Mouse (Mus musculus) limb, embryonic 15.5 days (tissue): ENCODE results near the gene Nin. TPM values are rescaled to one million over a fixed set of nuclear protein-coding genes. Genes with fewer than 3 reads are reported as not detected.
A peak's percentile ranks its signal among the peaks of the same experiment; 100 is the strongest.

Source experiments
- ATAC-seq: fragments of 200-750 bp; cut with Nextera tagmentation; 2 replicates; pipeline ENCODE4 v1.8.0; 2017; ENCODE audit warnings: low read depth, moderate TSS enrichment; ENCODE audit not compliant: insufficient number of reproducible peaks, low FRiP score, low TSS enrichment
- H3K27ac ChIP-seq: fragments of 300-500 bp; sonication (generic); 2 replicates; pipeline ENCODE4 v1.5.1; 2015; ENCODE audit warnings: moderate library complexity, mild to moderate bottlenecking, inconsistent platforms
- H3K27me3 ChIP-seq: fragments of 300-500 bp; sonication (generic); 2 replicates; pipeline ENCODE4 v1.6.1; 2015; ENCODE audit warnings: inconsistent platforms
- H3K36me3 ChIP-seq: fragments of 300-500 bp; sonication (generic); 2 replicates; pipeline ENCODE4 v1.6.1; 2015; ENCODE audit warnings: inconsistent platforms
- H3K4me1 ChIP-seq: fragments of 300-500 bp; sonication (generic); 2 replicates; pipeline ENCODE4 v1.6.1; 2015; ENCODE audit warnings: inconsistent platforms
- H3K4me2 ChIP-seq: fragments of 300-500 bp; sonication (generic); 2 replicates; pipeline ENCODE4 v1.6.1; 2015; ENCODE audit warnings: mild to moderate bottlenecking, inconsistent platforms
- H3K4me3 ChIP-seq: fragments of 300-500 bp; sonication (generic); 2 replicates; pipeline ENCODE4 v1.5.1; 2015; ENCODE audit warnings: mild to moderate bottlenecking, inconsistent platforms
- H3K9ac ChIP-seq: fragments of 300-500 bp; sonication (generic); 2 replicates; pipeline ENCODE4 v1.6.1; 2015; ENCODE audit warnings: inconsistent platforms
- H3K9me3 ChIP-seq: fragments of 300-500 bp; sonication (generic); 2 replicates; pipeline ENCODE4 v1.6.1; 2016; ENCODE audit warnings: inconsistent platforms
- WGBS: fragments of 180-500 bp; shearing (Covaris S2); methylation state at CpG from one replicate; pipeline ENCODE4 v1.1.7; 2015; 5-methylcytosine and 5-hydroxymethylcytosine counted together
- polyA plus RNA-seq: library from polyadenylated mRNA; unstranded; fragments of >200 nt; fragmentation: Nextera tagmentation; extraction: Ambion mirVana; gene quantifications from 2 replicates; pipeline ENCODE4 v1.2.1, GENCODE M21; 2015

Gene Nin
- polyA plus RNA-seq, 1 experiment from 2014 or later: 9.3 TPM

- H3K36me3 ChIP-seq: peaks cover 23% of the 10 kb centered on the region; the same call in 1 of the 2 replicates
- peak within 1 kb of the TSS; percentile 63 for H3K4me2 ChIP-seq
- no peaks in the 10 kb centered on the region for H3K9me3 ChIP-seq
- peak within 1 kb of the TSS; percentile 92 for H3K4me3 ChIP-seq
- H3K27me3 ChIP-seq: no peaks in the 10 kb centered on the region
- WGBS: under 1% methylated on average over 100 of the region's 102 CpGs
- ATAC-seq: peak; percentile 86
- peak within 1 kb of the TSS; percentile 95 for H3K9ac ChIP-seq
- H3K4me1 ChIP-seq: peaks cover 4% of the 10 kb centered on the region; the same call in 1 of the 2 replicates
- H3K27ac ChIP-seq: peak within 1 kb of the TSS; percentile 94
Measured at GRCm38 (mm10) chr12:69986786-69987497, 126.6 kb downstream of the Nin start, which contains the start of gene Sav1. Gene Sav1 (minus strand): TSS chr12:69987002.

DNA sequence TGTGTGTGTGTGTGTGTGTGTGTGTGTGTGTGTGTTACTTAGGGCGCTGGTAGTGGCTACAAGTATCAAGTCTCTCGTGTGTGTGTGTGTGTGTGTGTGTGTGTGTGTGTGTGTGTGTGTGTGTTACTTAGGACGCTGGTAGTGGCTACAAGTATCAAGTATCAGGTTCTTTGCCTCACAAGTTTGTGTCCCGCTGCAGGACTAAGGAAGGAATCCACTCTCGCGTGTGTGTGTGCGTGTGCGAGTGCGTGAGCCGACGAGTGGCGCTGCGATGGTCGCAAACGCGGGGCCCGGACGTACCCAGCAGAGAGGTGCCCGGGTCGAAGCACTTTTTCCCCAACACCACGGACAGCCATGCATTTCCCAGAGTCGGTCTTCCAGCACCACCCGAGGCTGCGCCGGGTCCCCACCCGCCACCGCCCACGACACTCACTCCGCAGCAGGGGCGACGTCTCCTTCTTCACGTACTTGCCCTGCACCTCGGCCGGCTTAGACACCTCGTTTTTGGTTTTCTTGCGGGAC, 127.2 kb downstream of the Nin start:
- H3K27me3 ChIP-seq: no peaks in the 10 kb centered on the region
- no peaks in the 10 kb centered on the region for H3K9me3 ChIP-seq
- peak; percentile 69 for ATAC-seq
- peak overlapping the region; percentile 95 for H3K9ac ChIP-seq
- H3K4me3 ChIP-seq: peak overlapping the region; percentile 92
- H3K27ac ChIP-seq: peak overlapping the region; percentile 94
- H3K4me2 ChIP-seq: peak overlapping the region; percentile 63
- H3K4me1 ChIP-seq: peaks cover 4% of the 10 kb centered on the region; the same call in 1 of the 2 replicates
- WGBS: under 1% methylated on average over 36 of the region's 36 CpGs
- H3K36me3 ChIP-seq: peaks cover 24% of the 10 kb centered on the region; the same call in 1 of the 2 replicates

DNA sequence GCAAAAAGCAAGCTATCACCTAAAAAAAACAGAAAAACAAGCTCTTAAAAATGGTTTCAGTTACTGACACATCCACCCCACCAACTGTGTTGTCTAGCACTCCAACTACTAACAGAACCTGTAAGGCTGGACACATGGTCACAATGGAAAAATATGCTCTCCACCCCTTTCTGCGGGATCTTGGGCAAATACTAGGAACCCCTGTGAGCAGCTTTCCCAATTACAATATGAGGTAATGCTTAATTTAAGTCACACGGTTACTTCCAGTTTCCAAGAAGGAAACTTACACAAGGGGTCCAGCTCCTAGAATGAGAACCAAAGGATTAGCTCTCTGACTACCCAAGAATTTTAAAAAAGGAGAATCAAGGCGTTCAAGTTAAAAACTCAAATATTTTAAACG, 128.0 kb downstream of the Nin start:
- H3K9ac ChIP-seq: peak overlapping the region; percentile 95; the same call in 1 of the 2 replicates
- peak overlapping the region; percentile 92 for H3K4me3 ChIP-seq
- H3K27ac ChIP-seq: peak overlapping the region; percentile 2; the same call in 1 of the 2 replicates
- WGBS: 26% methylated on average over 4 of the region's 4 CpGs
- no peaks in the 10 kb centered on the region for H3K27me3 ChIP-seq
- no peak for ATAC-seq
- peaks cover 28% of the 10 kb centered on the region for H3K36me3 ChIP-seq
- H3K4me1 ChIP-seq: peaks cover 4% of the 10 kb centered on the region; the same call in 1 of the 2 replicates
- H3K4me2 ChIP-seq: peak overlapping the region; percentile 63
- no peaks in the 10 kb centered on the region for H3K9me3 ChIP-seq

GRCm38 (mm10) chr12:69982874-69983273, 130.6 kb downstream of the Nin start:
- no peaks in the 10 kb centered on the region for H3K27me3 ChIP-seq
- 67% methylated on average over 5 of the region's 5 CpGs for WGBS
- H3K4me1 ChIP-seq: peaks cover 7% of the 10 kb centered on the region; the same call in 1 of the 2 replicates
- no peak overlapping the region for H3K9ac ChIP-seq
- no peak for ATAC-seq
- no peak overlapping the region for H3K4me2 ChIP-seq
- peaks cover 32% of the 10 kb centered on the region for H3K36me3 ChIP-seq
- H3K4me3 ChIP-seq: no peak overlapping the region
- no peaks in the 10 kb centered on the region for H3K9me3 ChIP-seq
- H3K27ac ChIP-seq: no peak overlapping the region

DNA sequence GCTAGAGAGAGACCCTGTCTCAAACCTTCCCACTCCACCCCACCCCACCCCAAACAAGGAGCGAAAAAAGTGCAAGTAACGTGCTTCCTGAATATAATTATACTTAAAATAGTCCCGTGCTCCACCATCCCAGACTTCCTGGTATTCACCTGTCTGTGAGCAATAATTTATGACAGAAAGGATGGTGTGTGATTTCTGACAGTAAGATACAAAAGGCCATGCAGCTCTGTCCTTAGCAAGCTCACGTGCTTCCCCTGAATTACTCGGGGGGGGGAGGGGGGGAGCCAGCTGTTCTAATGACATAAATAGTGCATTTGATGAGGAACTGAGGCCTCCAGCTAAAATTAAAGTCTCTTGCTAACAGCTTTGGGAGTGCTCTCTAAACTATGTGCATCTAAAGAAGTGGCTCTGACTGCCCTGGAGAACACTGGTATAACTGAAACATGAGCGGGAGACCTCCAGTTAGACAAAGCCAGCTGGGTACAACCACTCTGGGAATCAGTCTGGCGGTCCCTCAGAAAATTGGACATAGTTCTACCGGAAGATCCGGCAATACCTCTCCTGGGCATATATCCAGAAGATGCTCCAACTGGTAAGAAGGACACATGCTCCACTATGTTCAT, 136.0 kb downstream of the Nin start:
- H3K4me1 ChIP-seq: 0 out of 2 replicates have a peak, but pooled peaks cover 3% of the 10 kb centered on the region
- 68% methylated on average over 9 of the region's 9 CpGs for WGBS
- H3K36me3 ChIP-seq: peaks cover 23% of the 10 kb centered on the region
- no peak overlapping the region for H3K4me2 ChIP-seq
- H3K27ac ChIP-seq: no peak overlapping the region
- H3K4me3 ChIP-seq: no peak overlapping the region
- no peaks in the 10 kb centered on the region for H3K9me3 ChIP-seq
- no peak for ATAC-seq
- no peaks in the 10 kb centered on the region for H3K27me3 ChIP-seq
- H3K9ac ChIP-seq: no peak overlapping the region

- Histone ChIP-seq H3K9me3 (no peaks in the 10 kb centered on the region), H3K27me3 (no peaks in the 10 kb centered on the region), H3K27ac (no peak overlapping the region), H3K9ac (no peak overlapping the region), H3K4me3 (no peak overlapping the region), H3K4me1 (0 out of 2 replicates have a peak, but pooled peaks cover 3% of the 10 kb centered on the region), H3K36me3 (peaks cover 22% of the 10 kb centered on the region), H3K4me2 (no peak overlapping the region)
- WGBS: 84% methylated on average over 6 of the region's 6 CpGs
- no peak for ATAC-seq
Measured at GRCm38 (mm10) chr12:69976688-69977087, 136.8 kb downstream of the Nin start.

DNA sequence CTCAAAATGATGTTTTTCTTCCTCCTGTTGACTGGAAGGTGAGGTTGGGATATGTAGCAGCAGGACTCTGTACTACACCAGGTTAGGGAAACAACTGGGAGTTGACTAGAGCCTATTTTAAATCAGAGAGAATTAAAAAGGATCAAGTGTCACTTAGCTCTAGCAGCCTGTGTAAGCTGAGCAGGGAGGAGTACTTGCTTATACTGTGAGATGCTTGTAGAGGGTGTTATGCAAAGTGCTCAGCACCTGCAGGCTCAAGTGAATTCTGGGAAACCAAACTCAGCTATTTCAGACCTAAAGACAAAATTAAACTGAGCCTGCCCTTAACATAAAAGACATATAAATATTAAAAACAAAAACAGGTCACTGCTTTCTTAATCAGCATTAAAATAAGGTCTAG, 139.9 kb downstream of the Nin start:
- Histone ChIP-seq H3K4me2 (no peak overlapping the region), H3K27ac (no peak overlapping the region), H3K4me3 (no peak overlapping the region), H3K27me3 (no peaks in the 10 kb centered on the region), H3K36me3 (peaks cover 45% of the 10 kb centered on the region), H3K9me3 (no peaks in the 10 kb centered on the region), H3K9ac (no peak overlapping the region), H3K4me1 (0 out of 2 replicates have a peak, but pooled peaks cover 3% of the 10 kb centered on the region)
- ATAC-seq: no peak

- no peak overlapping the region for H3K9ac ChIP-seq
- no peak for ATAC-seq
Measured at GRCm38 (mm10) chr12:69968154-69968553, 145.4 kb downstream of the Nin start.

GRCm38 (mm10) chr12:69967112-69967511, 146.4 kb downstream of the Nin start:
- no peak overlapping the region for H3K9ac ChIP-seq
- H3K36me3 ChIP-seq: peaks cover 79% of the 10 kb centered on the region
- no peak overlapping the region for H3K27ac ChIP-seq
- no peaks in the 10 kb centered on the region for H3K4me1 ChIP-seq
- 84% methylated on average over 6 of the region's 6 CpGs for WGBS
- H3K4me3 ChIP-seq: no peak overlapping the region
- no peaks in the 10 kb centered on the region for H3K27me3 ChIP-seq
- ATAC-seq: no peak
- no peaks in the 10 kb centered on the region for H3K9me3 ChIP-seq
- H3K4me2 ChIP-seq: no peak overlapping the region

More at GRCm38 (mm10) chr12:69968154-69968553, 145.4 kb downstream of the Nin start:
- Histone ChIP-seq H3K4me2 (no peak overlapping the region), H3K4me3 (no peak overlapping the region), H3K9me3 (no peaks in the 10 kb centered on the region), H3K27me3 (no peaks in the 10 kb centered on the region), H3K36me3 (peaks cover 72% of the 10 kb centered on the region), H3K4me1 (no peaks in the 10 kb centered on the region), H3K27ac (no peak overlapping the region)
- WGBS: 77% methylated on average over 5 of the region's 5 CpGs

GRCm38 (mm10) chr12:69966071-69966470, 147.4 kb downstream of the Nin start:
- Histone ChIP-seq H3K4me1 (no peaks in the 10 kb centered on the region), H3K9me3 (no peaks in the 10 kb centered on the region), H3K27ac (no peak overlapping the region), H3K4me2 (no peak overlapping the region), H3K27me3 (no peaks in the 10 kb centered on the region), H3K4me3 (no peak overlapping the region), H3K36me3 (peaks cover 77% of the 10 kb centered on the region), H3K9ac (no peak overlapping the region)
- no peak for ATAC-seq
- 82% methylated on average over 5 of the region's 5 CpGs for WGBS

GRCm38 (mm10) chr12:69965644-69966043, 147.9 kb downstream of the Nin start:
- Histone ChIP-seq H3K36me3 (peaks cover 76% of the 10 kb centered on the region), H3K4me1 (no peaks in the 10 kb centered on the region), H3K4me2 (no peak overlapping the region), H3K9ac (no peak overlapping the region), H3K27ac (no peak overlapping the region), H3K27me3 (no peaks in the 10 kb centered on the region), H3K4me3 (no peak overlapping the region), H3K9me3 (no peaks in the 10 kb centered on the region)
- 82% methylated on average over 3 of the region's 3 CpGs for WGBS
- ATAC-seq: no peak

DNA sequence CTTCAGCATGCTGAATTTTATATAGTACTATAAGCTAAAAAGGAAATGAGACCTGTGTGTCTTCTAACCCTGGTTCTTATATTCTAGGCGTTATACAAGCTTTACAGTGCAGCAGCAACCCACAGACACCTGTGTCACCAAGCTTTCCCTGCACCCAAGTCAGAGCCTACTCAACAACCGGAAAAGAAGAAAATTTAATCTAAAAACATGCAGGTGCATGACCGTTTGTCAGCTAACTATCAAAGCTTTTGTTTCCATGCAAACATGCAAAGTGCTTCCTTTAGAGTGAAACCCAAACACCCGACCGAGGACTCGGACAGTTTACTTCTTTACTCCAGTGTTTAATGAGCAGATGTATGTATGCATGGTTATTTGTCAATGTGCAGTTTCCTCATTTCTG, 150.4 kb downstream of the Nin start:
- 89% methylated on average over 6 of the region's 6 CpGs for WGBS
- Histone ChIP-seq H3K4me1 (no peaks in the 10 kb centered on the region), H3K4me2 (no peak overlapping the region), H3K9ac (no peak overlapping the region), H3K9me3 (no peaks in the 10 kb centered on the region), H3K4me3 (no peak overlapping the region), H3K36me3 (peaks cover 65% of the 10 kb centered on the region), H3K27ac (no peak overlapping the region), H3K27me3 (no peaks in the 10 kb centered on the region)
- no peak for ATAC-seq
